Mouse (Mus musculus) heart, adult 2 months (tissue): ENCODE data around the gene Rnf25.

Experiments
- CTCF ChIP-seq: fragments of 200-600 bp; IDR thresholded peaks from 2 replicates; pipeline ENCODE4 v1.8.1; 2022; ENCODE audit warnings: antibody characterized with exemption, mild to moderate bottlenecking, moderate library complexity
- EP300 ChIP-seq: fragments of 200-500 bp; IDR thresholded peaks from 2 replicates; pipeline ENCODE4 v1.6.1; 2011; ENCODE audit warnings: low read depth, low read length, control low read depth; ENCODE audit not compliant: insufficient read depth
- POLR2A ChIP-seq: fragments of 200-500 bp; IDR thresholded peaks from 2 replicates; pipeline ENCODE4 v1.6.1; 2011; ENCODE audit warnings: mild to moderate bottlenecking, low read depth, low read length, control low read depth; ENCODE audit not compliant: insufficient read depth

- TF ChIP-seq CTCF (no peak), EP300 (no peak), POLR2A (no peak)
These were observed 13.9 kb downstream of the Rnf25 start for GRCm38 (mm10) chr1:74587233-74587772.
